Mouse (Mus musculus) spleen, postnatal 4 days (tissue): ENCODE measurements around the gene Gramd2.
A peak's percentile ranks its signal among the peaks of the same experiment; 100 is the strongest.

ENCODE experiments used
- DNase-seq, 2 experiments: peaks; one replicate each; pipeline ENCODE4 v3.0.0; 2022; ENCODE audit warnings: low spot score in 2 of 2

Gene Gramd2

GRCm38 (mm10) chr9:59667904-59668303, 12.0 kb upstream of the Gramd2 start:
- DNase-seq, result no peak

DNA sequence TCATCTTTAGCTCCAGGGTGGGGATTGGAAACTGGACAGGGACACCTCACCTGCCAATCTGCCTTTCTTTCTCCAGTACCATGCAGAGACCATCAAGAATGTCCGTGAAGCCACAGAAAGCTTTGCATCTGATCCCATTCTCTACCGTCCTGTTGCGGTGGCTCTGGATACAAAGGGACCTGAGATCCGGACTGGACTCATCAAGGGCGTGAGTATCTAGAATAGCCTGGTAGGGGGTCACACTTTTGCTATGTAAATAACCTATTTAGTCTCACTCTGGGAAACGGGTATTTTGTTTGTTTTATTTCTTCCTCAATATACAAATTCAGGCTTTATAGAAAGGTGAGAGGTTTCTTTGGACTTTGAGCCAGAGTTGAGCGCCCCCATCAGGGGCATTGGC, 11.5 kb upstream of the Gramd2 start:
- no peak for DNase-seq

- DNase-seq, result no peak
These were observed 10.8 kb upstream of the Gramd2 start for GRCm38 (mm10) chr9:59669172-59669571.

DNA sequence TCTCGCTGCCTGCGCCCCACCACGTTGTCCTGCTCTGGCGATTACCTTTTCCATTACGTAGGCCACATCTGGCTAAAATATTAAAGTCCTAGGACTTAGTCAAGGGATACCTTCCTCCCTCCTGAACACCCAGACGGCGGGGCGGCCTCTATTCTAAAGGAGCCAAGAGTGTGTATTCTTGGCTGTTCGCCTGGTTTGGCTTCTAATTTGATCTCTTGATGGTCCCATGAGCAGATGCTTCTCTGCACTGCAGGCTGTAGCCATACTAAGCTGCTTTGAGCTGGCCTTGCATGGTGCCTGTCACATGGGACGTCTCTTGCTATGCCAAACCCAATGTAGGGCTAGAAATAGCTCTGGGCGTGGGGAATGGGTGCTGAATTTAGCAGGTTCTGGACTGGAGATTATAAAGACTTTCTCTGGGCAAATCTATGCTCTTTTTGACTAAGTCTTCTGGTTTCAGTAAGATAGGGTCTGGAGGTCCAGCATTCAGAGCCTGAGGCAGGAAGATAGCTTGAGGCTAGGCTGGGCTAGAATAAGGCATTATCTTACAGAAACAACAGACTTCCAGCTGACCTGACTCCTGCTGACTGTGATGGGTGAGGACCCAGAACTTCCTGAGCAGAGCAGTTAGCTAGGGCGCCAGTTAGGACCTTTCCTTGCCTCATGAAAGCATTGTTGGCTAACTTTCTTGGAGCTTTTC, 7.6 kb upstream of the Gramd2 start:
- no peak for DNase-seq

GRCm38 (mm10) chr9:59673427-59673826, 6.5 kb upstream of the Gramd2 start:
- DNase-seq, result no peak

GRCm38 (mm10) chr9:59675598-59675997, 4.3 kb upstream of the Gramd2 start:
- DNase-seq, result no peak

DNA sequence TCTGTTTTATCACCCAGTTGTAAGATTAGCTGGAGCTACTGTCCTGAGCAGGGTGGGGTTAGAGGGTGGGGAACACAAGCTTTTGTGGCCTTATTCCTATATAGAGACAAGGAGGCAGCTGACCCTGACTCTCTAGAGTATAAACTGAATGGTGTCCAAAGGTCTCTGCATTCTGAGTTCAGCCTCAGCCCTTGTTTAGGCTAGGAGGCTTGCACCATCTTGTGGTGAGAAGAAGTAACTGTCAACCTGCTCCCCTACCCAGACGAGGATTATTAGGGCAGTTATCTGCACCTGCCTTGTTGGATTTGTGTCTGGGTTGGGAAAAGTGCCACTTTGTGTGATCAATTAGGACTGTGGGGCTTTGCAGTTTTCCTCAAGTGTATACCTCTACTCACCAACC, 1.6 kb upstream of the Gramd2 start:
- no peak for DNase-seq

- DNase-seq, result no peak
These were observed 561 bp downstream of the Gramd2 start for GRCm38 (mm10) chr9:59680534-59680875.

DNA sequence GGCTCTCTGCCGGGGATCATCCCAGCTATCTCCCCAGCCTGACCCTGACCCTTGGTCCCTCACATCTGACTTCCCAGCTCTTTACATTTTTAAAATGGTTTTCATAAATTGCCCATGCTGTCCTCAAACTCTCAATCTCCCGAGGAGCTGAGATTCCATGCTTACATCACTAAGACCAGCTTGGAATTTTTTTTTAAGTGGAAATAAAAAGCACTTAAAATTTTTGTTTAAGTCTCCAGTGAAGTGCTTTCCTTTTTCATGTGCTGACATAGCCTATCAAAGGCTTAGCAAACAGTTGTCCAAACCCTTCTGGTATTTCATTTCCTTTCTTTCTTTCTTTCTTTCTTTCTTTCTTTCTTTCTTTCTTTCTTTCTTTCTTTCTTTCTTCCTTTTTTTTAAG, 4.1 kb downstream of the Gramd2 start:
- DNase-seq, result no peak

DNA sequence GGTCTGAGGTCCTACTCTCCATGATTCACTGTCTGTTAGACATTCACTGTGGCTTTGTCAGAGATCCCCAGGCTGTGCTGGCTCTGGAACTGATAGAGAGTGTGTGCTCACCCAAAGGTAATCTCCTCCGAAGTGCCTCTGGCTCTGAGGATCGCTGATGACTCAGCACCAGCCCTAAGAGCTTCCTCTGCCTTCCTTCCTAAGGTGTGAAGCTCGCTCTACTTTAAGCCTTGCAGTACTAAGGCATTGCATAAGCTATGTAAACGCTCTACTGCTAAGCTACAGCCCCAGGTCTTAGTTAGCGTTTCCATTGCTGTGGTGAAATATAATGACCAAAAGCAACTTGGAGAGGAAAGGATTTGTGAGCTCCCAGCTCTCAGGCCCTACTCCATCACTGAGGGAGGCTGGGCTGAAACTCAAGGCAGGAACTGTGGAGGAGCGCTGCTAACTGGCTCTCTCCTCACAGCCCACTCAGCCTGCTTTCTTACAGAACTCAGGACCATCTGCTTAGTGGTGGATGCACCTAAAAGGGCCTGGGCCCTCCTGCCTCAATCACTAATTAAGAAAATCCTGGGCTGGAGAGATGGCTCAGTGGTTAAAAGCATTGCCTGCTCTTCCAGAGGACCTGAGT, 7.6 kb downstream of the Gramd2 start:
- DNase-seq, result no peak

- no peak for DNase-seq
These were observed 11.7 kb downstream of the Gramd2 start for GRCm38 (mm10) chr9:59691635-59692094.

GRCm38 (mm10) chr9:59692145-59692544, 12.2 kb downstream of the Gramd2 start:
- no peak for DNase-seq

DNA sequence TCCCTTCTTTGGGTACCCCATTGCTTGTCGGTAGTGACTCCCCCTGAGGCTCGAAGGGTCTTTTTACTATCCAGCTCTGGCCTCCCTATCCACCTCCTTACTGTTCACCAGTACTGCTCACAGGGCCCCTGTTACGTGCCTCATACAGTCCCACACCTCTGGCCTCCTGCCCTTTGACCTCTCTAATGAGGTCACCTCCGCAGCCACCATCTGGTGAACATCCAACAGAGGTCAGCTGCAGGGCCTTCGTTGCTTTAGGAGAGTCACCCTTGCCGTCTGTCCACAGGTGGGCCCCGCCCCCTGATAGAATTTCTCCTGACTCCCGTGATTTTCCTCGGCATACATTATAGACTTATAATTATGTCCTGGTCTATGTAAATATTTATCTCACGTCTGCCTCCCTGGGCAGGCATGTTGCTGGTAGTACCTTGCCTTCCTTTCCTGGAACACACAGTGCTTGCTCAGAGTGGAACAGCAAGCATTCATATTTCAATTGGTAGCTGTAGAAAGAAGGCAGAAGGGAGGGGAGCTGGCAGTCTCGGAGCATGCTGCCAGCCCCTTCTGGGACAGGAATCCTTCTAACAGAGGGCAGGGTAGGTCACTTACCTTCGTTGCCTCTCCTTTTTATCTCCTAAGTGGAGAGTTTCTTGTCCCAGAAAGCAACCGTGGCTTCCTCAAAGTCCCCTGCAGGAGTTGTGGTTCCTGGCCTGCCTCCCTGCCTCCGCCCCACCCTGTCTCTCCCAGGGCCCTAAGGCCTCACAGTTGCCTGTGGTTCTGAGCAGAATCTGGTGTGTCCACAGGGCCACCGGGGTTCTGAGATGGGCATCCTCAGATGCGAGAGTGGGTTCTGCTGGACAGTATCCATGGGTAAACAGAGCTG, 14.9 kb downstream of the Gramd2 start:
- no peak for DNase-seq

GRCm38 (mm10) chr9:59695451-59695813, 15.5 kb downstream of the Gramd2 start:
- no peak for DNase-seq

DNA sequence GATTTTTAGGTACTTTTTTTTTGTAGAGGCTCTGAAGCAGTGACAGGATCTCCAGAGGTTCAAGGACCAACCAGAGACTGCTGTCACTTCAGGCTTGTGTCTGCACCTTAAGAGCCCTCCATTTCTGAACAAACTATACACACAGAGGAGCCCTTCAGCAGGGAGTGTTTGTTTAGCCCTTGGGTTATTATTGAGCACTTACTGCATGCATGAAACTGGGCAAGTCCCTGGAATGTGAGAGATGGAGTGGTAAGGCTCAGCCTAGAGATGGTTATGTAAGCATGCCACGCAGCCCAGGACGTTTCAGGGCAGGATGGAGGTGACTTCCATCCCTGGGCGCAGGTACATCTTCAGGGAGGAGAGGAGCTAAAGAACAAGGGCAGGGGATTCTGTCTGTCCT, 16.4 kb downstream of the Gramd2 start:
- DNase-seq, result no peak

- DNase-seq, result no peak
These were observed 21.1 kb downstream of the Gramd2 start for GRCm38 (mm10) chr9:59701094-59701493.

DNA sequence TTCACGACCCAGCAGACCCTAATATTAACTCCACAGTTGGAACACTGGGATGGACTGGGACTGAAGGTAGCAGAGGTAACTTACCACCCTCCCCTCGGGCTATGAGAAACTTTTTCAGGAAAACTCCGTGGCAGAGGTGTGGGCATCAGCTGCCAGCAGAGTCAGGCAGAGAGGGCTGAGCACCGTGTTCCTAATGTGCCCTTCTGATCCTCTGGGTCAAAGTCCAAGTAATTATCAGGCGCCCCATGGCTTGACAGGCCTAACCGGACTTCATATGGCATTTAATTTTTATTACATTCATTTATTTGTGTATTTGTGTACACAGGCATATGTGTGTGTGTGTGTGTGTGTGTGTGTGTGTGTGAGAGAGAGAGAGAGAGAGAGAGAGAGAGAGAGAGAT, 23.2 kb downstream of the Gramd2 start:
- DNase-seq, result no peak

GRCm38 (mm10) chr9:59706850-59707825, 27.2 kb downstream of the Gramd2 start:
- DNase-seq, result peak in 1 of 2 experiments; percentile 23

- DNase-seq, result no peak
These were observed 29.3 kb downstream of the Gramd2 start for GRCm38 (mm10) chr9:59709225-59709624.

DNA sequence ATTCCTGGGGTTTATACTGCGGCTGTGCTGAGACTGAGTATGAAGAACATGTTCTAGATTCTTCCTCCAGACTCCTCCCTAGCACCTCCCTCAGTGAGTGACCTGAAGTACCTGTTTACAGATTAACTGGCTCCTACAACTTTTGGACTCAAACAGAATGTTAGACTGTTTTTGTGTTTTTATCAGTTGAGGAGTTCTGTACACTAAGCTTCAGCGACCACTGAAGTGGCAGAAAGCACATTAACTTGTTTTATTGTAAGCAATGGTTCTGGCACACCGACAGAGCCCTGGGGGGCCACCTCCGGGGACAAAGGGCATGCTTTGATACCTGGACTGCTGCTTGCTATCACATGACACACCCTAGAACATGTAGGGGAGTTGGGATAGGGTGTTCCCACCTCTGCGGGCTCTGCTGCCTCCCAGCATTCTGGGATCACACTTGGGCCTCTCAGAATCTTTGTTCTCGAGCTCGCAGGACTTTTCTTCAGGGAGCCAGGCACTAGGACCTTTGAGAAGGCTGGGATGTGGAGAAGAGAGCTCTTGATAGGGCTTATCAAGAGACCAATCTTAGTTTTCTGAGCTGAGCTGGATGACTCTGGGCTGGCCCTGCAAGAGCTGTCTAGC, 36.4 kb downstream of the Gramd2 start:
- DNase-seq, result no peak

DNA sequence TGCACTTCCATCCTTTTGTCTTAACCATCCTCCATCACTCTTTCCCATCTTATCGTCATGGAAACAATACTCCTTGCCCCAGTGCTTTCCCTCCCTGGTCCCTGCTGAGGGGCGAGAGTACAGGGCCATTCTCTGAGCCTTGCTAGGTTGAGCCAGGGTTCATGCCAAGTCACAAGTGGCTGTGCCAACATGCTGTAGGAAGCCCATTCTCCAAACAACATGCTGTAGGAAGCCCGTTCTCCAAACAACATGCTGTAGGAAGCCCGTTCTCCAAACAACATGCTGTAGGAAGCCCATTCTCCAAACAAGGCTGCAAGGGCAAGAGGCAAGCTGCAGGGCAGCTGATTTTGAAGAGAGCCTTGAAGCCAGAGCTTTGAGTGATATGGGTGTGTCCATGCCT, 38.3 kb downstream of the Gramd2 start:
- DNase-seq, result no peak
